Mouse (Mus musculus): ENCODE measurements at regions not wholly inside any gene's neighbourhood (a gene's known extent, or its start where the extent isn't known, plus 50 kb on each side); places are given as distances from the start of the nearest gene placed in this dataset.

- H3K27me3 ChIP-seq (replicated peaks), result no peaks in the 10 kb centered on the region
- H3K4me2 ChIP-seq, result no peak overlapping the region
- no peak overlapping the region for H3K27ac ChIP-seq
- no peaks in the 10 kb centered on the region for H3K4me1 ChIP-seq
- H3K9ac ChIP-seq, result no peak overlapping the region
- H3K9me3 ChIP-seq, result peaks cover 6% of the 10 kb centered on the region; the same call in 1 of the 2 replicates
- H3K4me3 ChIP-seq, result no peak overlapping the region
- 83% methylated on average over 11 of the region's 11 CpGs for WGBS
- no peaks in the 10 kb centered on the region for H3K36me3 ChIP-seq (replicated peaks)
- no peak for ATAC-seq (replicated peaks)
Observed at GRCm38 (mm10) chr2:167878255-167878865, 53.5 kb upstream of the Ptpn1 start.

GRCm38 (mm10) chr2:167877254-167877870, 54.5 kb upstream of the Ptpn1 start:
- Histone ChIP-seq H3K9ac (no peak overlapping the region), H3K4me2 (no peak overlapping the region), H3K4me3 (no peak overlapping the region), H3K4me1 (no peaks in the 10 kb centered on the region), H3K27ac (no peak overlapping the region), H3K36me3 (replicated peaks) (no peaks in the 10 kb centered on the region), H3K9me3 (peaks cover 3% of the 10 kb centered on the region; the same call in 1 of the 2 replicates), H3K27me3 (replicated peaks) (no peaks in the 10 kb centered on the region)
- WGBS, result 56% methylated on average over 11 of the region's 11 CpGs
- no peak for ATAC-seq (replicated peaks)

GRCm38 (mm10) chr2:167872507-167872906, 59.4 kb upstream of the Ptpn1 start:
- no peak overlapping the region for H3K9ac ChIP-seq
- H3K9me3 ChIP-seq, result no peaks in the 10 kb centered on the region
- H3K4me2 ChIP-seq, result no peak overlapping the region
- H3K27ac ChIP-seq, result no peak overlapping the region
- 90% methylated on average over 4 of the region's 4 CpGs for WGBS
- no peak overlapping the region for H3K4me3 ChIP-seq
- H3K36me3 ChIP-seq (replicated peaks), result no peaks in the 10 kb centered on the region
- no peaks in the 10 kb centered on the region for H3K4me1 ChIP-seq
- no peaks in the 10 kb centered on the region for H3K27me3 ChIP-seq (replicated peaks)
- no peak for ATAC-seq (replicated peaks)

GRCm38 (mm10) chr2:167870153-167870552, 61.7 kb upstream of the Ptpn1 start:
- Histone ChIP-seq H3K9me3 (no peaks in the 10 kb centered on the region), H3K9ac (no peak overlapping the region), H3K27me3 (replicated peaks) (no peaks in the 10 kb centered on the region), H3K36me3 (replicated peaks) (no peaks in the 10 kb centered on the region), H3K27ac (no peak overlapping the region), H3K4me2 (no peak overlapping the region), H3K4me3 (no peak overlapping the region), H3K4me1 (no peaks in the 10 kb centered on the region)
- ATAC-seq (replicated peaks), result no peak
- WGBS, result 86% methylated on average over 6 of the region's 6 CpGs

DNA sequence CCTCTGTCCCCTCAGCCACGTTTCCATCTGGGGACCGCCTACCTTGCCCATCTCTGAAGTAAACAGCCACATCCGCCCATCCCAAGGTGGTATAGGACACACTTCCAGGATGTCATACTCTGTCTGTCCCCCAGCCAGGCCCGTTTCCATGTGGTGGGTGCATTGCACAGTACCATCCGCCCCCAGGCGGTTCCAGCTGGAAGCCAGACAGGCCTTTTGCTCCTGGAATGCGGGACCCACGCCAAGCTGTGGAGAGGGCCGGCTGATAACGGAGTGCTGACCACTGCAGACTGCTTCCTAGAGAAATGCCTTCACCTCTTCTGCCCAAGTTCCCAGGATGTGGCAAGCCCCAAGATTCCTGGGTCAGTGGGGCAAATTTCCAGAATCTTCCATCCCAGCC, 65.1 kb upstream of the Ptpn1 start:
- Histone ChIP-seq H3K4me3 (no peak overlapping the region), H3K27ac (no peak overlapping the region), H3K27me3 (replicated peaks) (no peaks in the 10 kb centered on the region), H3K36me3 (replicated peaks) (no peaks in the 10 kb centered on the region), H3K4me1 (no peaks in the 10 kb centered on the region), H3K4me2 (no peak overlapping the region), H3K9ac (no peak overlapping the region), H3K9me3 (no peaks in the 10 kb centered on the region)
- ATAC-seq (replicated peaks), result 0 out of 2 replicates have a peak, but pooled peaks have one; percentile 6
- 74% methylated on average over 10 of the region's 10 CpGs for WGBS

DNA sequence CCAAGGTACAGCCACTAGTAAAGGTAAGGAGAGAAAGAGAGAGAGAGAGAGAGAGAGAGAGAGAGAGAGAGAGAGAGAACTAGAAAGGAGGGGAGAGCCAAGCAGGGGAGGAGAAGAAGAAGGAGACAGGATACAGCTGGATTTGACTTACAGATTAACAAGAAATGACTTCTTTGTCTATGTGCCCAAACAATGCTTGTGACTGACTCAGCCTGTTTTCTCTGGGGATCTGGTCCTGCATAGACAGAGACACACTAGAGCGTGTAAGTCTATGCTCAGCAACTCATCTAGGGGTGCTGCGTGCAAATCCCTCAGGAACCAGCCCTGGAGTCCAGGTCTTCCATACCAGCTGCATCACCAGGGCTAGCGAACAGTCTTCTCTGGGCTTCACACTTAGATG, 66.3 kb upstream of the Ptpn1 start:
- H3K27ac ChIP-seq, result no peak overlapping the region
- H3K36me3 ChIP-seq (replicated peaks), result no peaks in the 10 kb centered on the region
- no peak overlapping the region for H3K4me3 ChIP-seq
- no peaks in the 10 kb centered on the region; the same call in 1 of the 2 replicates for H3K4me1 ChIP-seq
- no peak overlapping the region for H3K4me2 ChIP-seq
- H3K27me3 ChIP-seq (replicated peaks), result no peaks in the 10 kb centered on the region
- ATAC-seq (replicated peaks), result no peak
- H3K9ac ChIP-seq, result no peak overlapping the region
- WGBS, result 85% methylated on average over 3 of the region's 3 CpGs
- no peaks in the 10 kb centered on the region for H3K9me3 ChIP-seq

- H3K9me3 ChIP-seq, result no peaks in the 10 kb centered on the region
- no peak overlapping the region for H3K27ac ChIP-seq
- H3K27me3 ChIP-seq (replicated peaks), result no peaks in the 10 kb centered on the region
- no peak overlapping the region for H3K4me3 ChIP-seq
- ATAC-seq (replicated peaks), result no peak
- no peak overlapping the region for H3K9ac ChIP-seq
- no peaks in the 10 kb centered on the region for H3K36me3 ChIP-seq (replicated peaks)
- no peaks in the 10 kb centered on the region; the same call in 1 of the 2 replicates for H3K4me1 ChIP-seq
- 77% methylated on average over 7 of the region's 7 CpGs for WGBS
- no peak overlapping the region for H3K4me2 ChIP-seq
Observed at GRCm38 (mm10) chr2:167864672-167865071, 67.2 kb upstream of the Ptpn1 start.

DNA sequence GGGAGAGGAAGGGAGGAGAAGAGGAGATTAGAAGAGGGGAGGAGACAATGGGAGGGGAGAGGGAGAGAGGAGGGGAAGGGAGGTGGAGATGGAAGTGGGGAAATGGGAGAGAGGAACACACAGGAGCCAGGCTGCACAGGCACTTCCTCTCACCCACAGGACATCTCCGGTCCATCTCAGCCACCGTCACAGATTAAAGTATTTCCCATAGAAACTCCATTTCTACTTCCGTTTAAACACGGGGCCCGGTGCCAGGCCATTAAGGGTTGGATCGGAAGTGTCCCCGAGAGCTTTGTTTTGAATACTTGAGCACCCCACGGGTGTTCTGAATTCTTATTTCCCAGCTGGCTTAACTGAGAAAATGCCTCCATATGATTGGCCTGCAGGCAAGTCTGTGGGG, 67.6 kb upstream of the Ptpn1 start:
- Histone ChIP-seq H3K27ac (no peak overlapping the region), H3K4me3 (no peak overlapping the region), H3K4me2 (no peak overlapping the region), H3K27me3 (replicated peaks) (no peaks in the 10 kb centered on the region), H3K36me3 (replicated peaks) (no peaks in the 10 kb centered on the region), H3K9me3 (no peaks in the 10 kb centered on the region), H3K4me1 (no peaks in the 10 kb centered on the region; the same call in 1 of the 2 replicates), H3K9ac (no peak overlapping the region)
- WGBS, result 36% methylated on average over 8 of the region's 8 CpGs
- ATAC-seq (replicated peaks), result no peak

DNA sequence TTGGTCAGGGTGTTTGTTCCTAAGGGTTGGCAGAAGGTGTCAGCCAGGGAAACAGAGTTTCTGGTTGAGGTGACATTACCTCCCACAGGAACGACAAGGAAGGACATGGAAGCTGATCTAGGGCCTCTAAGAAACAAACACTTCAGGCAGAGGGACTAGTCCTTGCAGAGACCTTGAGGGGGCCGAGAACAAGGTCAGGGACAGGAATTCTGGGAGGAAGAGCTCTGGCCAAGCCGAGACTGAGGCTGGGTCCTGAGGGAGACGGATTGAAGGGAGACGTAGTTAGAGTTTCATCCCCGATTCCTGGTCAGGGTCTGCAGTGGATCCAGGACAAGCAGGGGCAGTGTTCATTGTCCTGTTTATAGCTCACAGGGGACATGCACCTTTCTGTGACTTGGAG, 68.2 kb upstream of the Ptpn1 start:
- no peak overlapping the region for H3K9ac ChIP-seq
- H3K4me2 ChIP-seq, result no peak overlapping the region
- no peak overlapping the region for H3K27ac ChIP-seq
- no peaks in the 10 kb centered on the region for H3K27me3 ChIP-seq (replicated peaks)
- 68% methylated on average over 6 of the region's 6 CpGs for WGBS
- no peak overlapping the region for H3K4me3 ChIP-seq
- H3K36me3 ChIP-seq (replicated peaks), result no peaks in the 10 kb centered on the region
- no peaks in the 10 kb centered on the region for H3K9me3 ChIP-seq
- no peak for ATAC-seq (replicated peaks)
- no peaks in the 10 kb centered on the region; the same call in 1 of the 2 replicates for H3K4me1 ChIP-seq

- Histone ChIP-seq H3K4me2 (no peak overlapping the region), H3K27me3 (replicated peaks) (no peaks in the 10 kb centered on the region), H3K36me3 (replicated peaks) (no peaks in the 10 kb centered on the region), H3K9me3 (no peaks in the 10 kb centered on the region), H3K4me1 (no peaks in the 10 kb centered on the region; the same call in 1 of the 2 replicates), H3K9ac (no peak overlapping the region), H3K4me3 (no peak overlapping the region), H3K27ac (no peak overlapping the region)
- WGBS, result 90% methylated on average over 2 of the region's 2 CpGs
- ATAC-seq (replicated peaks), result no peak
Observed at GRCm38 (mm10) chr2:167861178-167861520, 70.7 kb upstream of the Ptpn1 start.

- no peak overlapping the region for H3K4me2 ChIP-seq
- no peak overlapping the region for H3K4me3 ChIP-seq
- no peaks in the 10 kb centered on the region for H3K36me3 ChIP-seq (replicated peaks)
- 37% methylated on average over 10 of the region's 10 CpGs for WGBS
- ATAC-seq (replicated peaks), result 0 out of 2 replicates have a peak, but pooled peaks have one; percentile 27
- no peaks in the 10 kb centered on the region for H3K27me3 ChIP-seq (replicated peaks)
- H3K9ac ChIP-seq, result no peak overlapping the region
- no peaks in the 10 kb centered on the region; the same call in 1 of the 2 replicates for H3K4me1 ChIP-seq
- H3K9me3 ChIP-seq, result no peaks in the 10 kb centered on the region
- no peak overlapping the region for H3K27ac ChIP-seq
Observed at GRCm38 (mm10) chr2:167860457-167861177, 71.2 kb upstream of the Ptpn1 start.

DNA sequence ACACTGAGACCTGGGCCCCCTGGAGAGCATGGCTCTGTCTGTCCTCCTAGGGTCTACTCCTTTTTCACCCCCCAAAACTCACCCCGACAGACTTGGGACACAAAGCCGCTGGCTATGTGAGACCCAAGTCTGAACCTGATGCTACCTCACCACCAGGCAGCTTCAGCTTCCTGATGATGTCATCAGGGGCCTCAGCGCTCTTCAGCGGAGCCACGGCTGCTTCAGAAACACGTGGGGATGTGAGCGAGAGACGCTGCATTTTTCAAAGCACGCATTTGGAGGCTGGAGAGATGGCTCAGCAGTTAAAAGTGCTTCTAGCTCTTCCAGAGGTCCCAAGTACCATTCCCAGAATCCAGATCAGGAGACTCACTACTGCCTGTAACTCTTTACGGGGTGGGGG, 72.3 kb upstream of the Ptpn1 start:
- Histone ChIP-seq H3K36me3 (replicated peaks) (no peaks in the 10 kb centered on the region), H3K4me1 (no peaks in the 10 kb centered on the region; the same call in 1 of the 2 replicates), H3K4me3 (no peak overlapping the region), H3K4me2 (no peak overlapping the region), H3K9ac (no peak overlapping the region), H3K9me3 (no peaks in the 10 kb centered on the region), H3K27me3 (replicated peaks) (no peaks in the 10 kb centered on the region), H3K27ac (no peak overlapping the region)
- ATAC-seq (replicated peaks), result no peak
- WGBS, result 63% methylated on average over 10 of the region's 10 CpGs

Data from midbrain, embryonic 15.5 days (tissue).